ENCODE assay signal across 12 mouse cellular contexts in the genomic region with DNA sequence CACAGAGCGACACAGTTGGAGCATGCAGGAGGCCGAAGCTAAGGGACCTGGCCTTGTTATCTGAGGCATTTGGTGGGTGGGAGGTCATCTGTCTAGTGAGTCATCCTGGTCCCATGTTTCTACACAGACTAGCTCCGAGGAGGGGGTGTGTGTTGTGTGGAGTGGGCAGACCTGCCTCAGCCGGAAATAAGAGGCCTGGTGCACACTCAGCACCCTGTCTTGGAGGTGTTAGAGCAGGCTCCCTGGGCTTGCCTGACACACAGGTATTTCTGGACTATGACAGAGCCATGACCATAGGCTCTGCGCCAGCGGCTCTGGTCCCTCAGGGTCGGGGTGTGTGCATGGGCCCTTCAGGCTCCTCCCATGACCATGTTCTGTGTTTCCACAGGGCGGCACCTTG. TPM values are rescaled to one million over a fixed set of nuclear protein-coding genes. Genes with fewer than 3 reads are reported as not detected.
DNase-seq lines count a peak whose midpoint lies in the region; ATAC-seq lines count a peak whose summit lies in the region.
"Had no signal": no experiment of that assay in that cellular context is flagged by ENCODE, and none has a peak within 500 bp of the region (broad histone marks: within the 10 kb centered on the region; RNA-seq: fewer than 3 reads in every experiment).

No protein-coding gene starts in this region.

- no peaks in the 10 kb centered on the region for H3K9me3 ChIP-seq in midbrain, embryonic 16.5 days (replicated peaks; ENCODE audit: control insufficient read depth, low read length, poor library complexity, severe bottlenecking)
- H3K9me3 ChIP-seq: embryonic facial prominence, embryonic 13.5 days; limb, embryonic 15.5 days; neural tube, embryonic 13.5 days had no signal

- no peak overlapping the region for H3K9ac ChIP-seq in midbrain, embryonic 16.5 days (ENCODE audit: low read depth, low read length)
- H3K9ac ChIP-seq: embryonic facial prominence, embryonic 13.5 days; limb, embryonic 15.5 days had no signal

- peak; percentile 97 for DNase-seq in heart, adult 11 months
- DNase-seq in heart, adult 8-10 months (ENCODE audit: low spot score): no peak
- peak; percentile 61 for DNase-seq in MN1 (ENCODE audit: low spot score)
- peak; percentile 79 for DNase-seq in heart, postnatal 4 days
- no peak for DNase-seq in ovary, adult 18-20 months (ENCODE audit: low spot score)
- DNase-seq: layer of hippocampus, adult 9-11 months had no signal

- H3K36me3 ChIP-seq in midbrain, embryonic 16.5 days (ENCODE audit: control insufficient read depth, insufficient read depth, low read length): no peaks in the 10 kb centered on the region
- H3K36me3 ChIP-seq: neural tube, embryonic 13.5 days had no signal

- peak overlapping the region; percentile 16; the same call in 1 of the 2 replicates for H3K27ac ChIP-seq in brown adipose tissue, adult 24 weeks (replicated peaks; ENCODE audit: low read depth, low read length)
- H3K27ac ChIP-seq in midbrain, embryonic 16.5 days (ENCODE audit: low read length): no peak overlapping the region
- H3K27ac ChIP-seq: embryonic facial prominence, embryonic 13.5 days; limb, embryonic 15.5 days; neural tube, embryonic 13.5 days had no signal

- 90% methylated on average over 8 of the region's 8 CpGs for WGBS in midbrain, embryonic 16.5 days

- H3K27me3 ChIP-seq in midbrain, embryonic 16.5 days (ENCODE audit: control insufficient read depth, insufficient read depth, low read depth, low read length): no peaks in the 10 kb centered on the region
- H3K27me3 ChIP-seq: embryonic facial prominence, embryonic 13.5 days; limb, embryonic 15.5 days; neural tube, embryonic 13.5 days had no signal

- no peak overlapping the region for H3K4me3 ChIP-seq in brown adipose tissue, adult 24 weeks (ENCODE audit: insufficient read depth, low read depth, low read length)
- no peak overlapping the region for H3K4me3 ChIP-seq in midbrain, embryonic 16.5 days (ENCODE audit: low read depth, low read length)
- H3K4me3 ChIP-seq: embryonic facial prominence, embryonic 13.5 days; limb, embryonic 15.5 days; neural tube, embryonic 13.5 days had no signal

- ATAC-seq in midbrain, embryonic 16.5 days: no peak
- ATAC-seq in megakaryocyte progenitor cell, adult 5-6 weeks (replicated peaks; ENCODE audit: poor library complexity): no peak

- no peak overlapping the region for H3K4me2 ChIP-seq in midbrain, embryonic 16.5 days (ENCODE audit: low read length)
- H3K4me2 ChIP-seq: embryonic facial prominence, embryonic 13.5 days; limb, embryonic 15.5 days; neural tube, embryonic 13.5 days had no signal

- peaks cover 7% of the 10 kb centered on the region for H3K4me1 ChIP-seq in brown adipose tissue, adult 24 weeks (ENCODE audit: control insufficient read depth, insufficient read depth, insufficient read length, low read length)
- H3K4me1 ChIP-seq in midbrain, embryonic 16.5 days (ENCODE audit: control insufficient read depth, insufficient read depth, low read length): peaks cover 3% of the 10 kb centered on the region; the same call in 1 of the 2 replicates

RNA-seq across cellular contexts. Expression of a gene that starts 21.4 kb away (rescaled TPM):
- 10 to 100 TPM; 16.0 to 23.2 (median 20.5) TPM for total RNA-seq in heart, adult 8-10 months (2022)
- 10.6 and 13.6 TPM in 2 replicates for polyA plus RNA-seq in brown adipose tissue, adult 24 weeks (2012; ENCODE audit: insufficient read depth, insufficient read length, missing spikeins)
- total RNA-seq in heart, postnatal 4 days (2021): 10 to 100 TPM; 60.5 to 66.4 TPM
- 111 TPM in 2 replicates for polyA plus RNA-seq in midbrain, embryonic 16.5 days (2015; fragmentation: Nextera tagmentation; extraction: Ambion mirVana)
- total RNA-seq in megakaryocyte progenitor cell, adult 5-6 weeks (2015): 2.2 and 3.4 TPM in 2 replicates
- 1.6 and 3.4 TPM in 2 replicates for total RNA-seq in megakaryocyte progenitor cell, adult 5-6 weeks (2017)

RNA-seq across cellular contexts. Expression of a gene that starts 46.8 kb away (rescaled TPM):
- 10 to 100 TPM; 85.3 to 96.5 (median 94.1) TPM for total RNA-seq in heart, adult 8-10 months (2022)
- polyA plus RNA-seq in brown adipose tissue, adult 24 weeks (2012; ENCODE audit: insufficient read depth, insufficient read length, missing spikeins): 15.4 and 16.9 TPM in 2 replicates
- 10 to 100 TPM; 66.8 to 73.7 TPM for total RNA-seq in heart, postnatal 4 days (2021)
- 80.2 and 99.8 TPM in 2 replicates for polyA plus RNA-seq in midbrain, embryonic 16.5 days (2015; fragmentation: Nextera tagmentation; extraction: Ambion mirVana)
- total RNA-seq in megakaryocyte progenitor cell, adult 5-6 weeks (2015): 2.2 and 4.0 TPM in 2 replicates
- 4.1 and 5.9 TPM in 2 replicates for total RNA-seq in megakaryocyte progenitor cell, adult 5-6 weeks (2017)

RNA-seq across cellular contexts. Expression of a gene that starts 54.4 kb away (rescaled TPM):
- total RNA-seq in heart, adult 8-10 months (2022): 10 to 100 TPM; 50.1 to 69.6 (median 57.6) TPM
- 40.2 and 40.9 TPM in 2 replicates for polyA plus RNA-seq in brown adipose tissue, adult 24 weeks (2012; ENCODE audit: insufficient read depth, insufficient read length, missing spikeins)
- 10 to 100 TPM; 43.4 to 46.8 TPM for total RNA-seq in heart, postnatal 4 days (2021)
- 39.8 and 43.1 TPM in 2 replicates for polyA plus RNA-seq in midbrain, embryonic 16.5 days (2015; fragmentation: Nextera tagmentation; extraction: Ambion mirVana)
- 25.2 and 26.8 TPM in 2 replicates for total RNA-seq in megakaryocyte progenitor cell, adult 5-6 weeks (2015)
- total RNA-seq in megakaryocyte progenitor cell, adult 5-6 weeks (2017): 81.4 and 111 TPM in 2 replicates

RNA-seq across cellular contexts. Expression of a gene that starts 54.4 kb away (rescaled TPM):
- 10 to 100 TPM; 35.1 to 36.8 (median 36.0) TPM for total RNA-seq in heart, adult 8-10 months (2022)
- polyA plus RNA-seq in brown adipose tissue, adult 24 weeks (2012; ENCODE audit: insufficient read depth, insufficient read length, missing spikeins): 17.7 and 20.2 TPM in 2 replicates
- total RNA-seq in heart, postnatal 4 days (2021): 10 to 100 TPM; 12.7 to 14.8 TPM
- 5.9 and 8.1 TPM in 2 replicates for polyA plus RNA-seq in midbrain, embryonic 16.5 days (2015; fragmentation: Nextera tagmentation; extraction: Ambion mirVana)
- 7.4 and 8.0 TPM in 2 replicates for total RNA-seq in megakaryocyte progenitor cell, adult 5-6 weeks (2015)
- total RNA-seq in megakaryocyte progenitor cell, adult 5-6 weeks (2017): 12.4 and 14.4 TPM in 2 replicates

Comparison
In these comparisons a context has a peak if more than half of its experiments do, and no peak if none do; other contexts are left out.
1. DNase-seq: peak in heart, adult 11 months (single experiment), MN1 (single experiment) and heart, postnatal 4 days (single experiment); none in heart, adult 8-10 months (single experiment) and ovary, adult 18-20 months (single experiment).
2. RNA of a gene that starts 46.8 kb away (total RNA-seq): 85.3 to 96.5 TPM in heart, adult 8-10 months and 66.8 to 73.7 TPM in heart, postnatal 4 days; 2.2 to 5.9 TPM in megakaryocyte progenitor cell, adult 5-6 weeks; every median in the first group is over 4 times any median in the second.